Mouse (Mus musculus) liver, embryonic 14.5 days (tissue): ENCODE results near the gene Iqce. TPM values are rescaled to one million over a fixed set of nuclear protein-coding genes. Genes with fewer than 3 reads are reported as not detected.
A peak's percentile ranks its signal among the peaks of the same experiment; 100 is the strongest.

ENCODE experiments used
- ATAC-seq: fragments of 200-750 bp; cut with Nextera tagmentation; 2 replicates; pipeline ENCODE4 v1.8.0; 2017; ENCODE audit warnings: moderate number of reproducible peaks, mild to moderate bottlenecking, moderate library complexity; ENCODE audit not compliant: insufficient read depth
- DNase-seq, 3 experiments: peaks; one replicate each; pipeline ENCODE4 v3.0.0-alpha.2; 2012 to 2013; ENCODE audit warnings: low read depth in 3 of 3, low spot score in 3 of 3
- H3K27ac ChIP-seq: fragments of 300-500 bp; sonication (generic); 2 replicates; pipeline ENCODE4 v1.5.1; 2014; ENCODE audit warnings: moderate library complexity, mild to moderate bottlenecking, control low read depth, inconsistent platforms
- H3K27me3 ChIP-seq: fragments of 300-500 bp; sonication (generic); 2 replicates; pipeline ENCODE4 v1.6.1; 2014; ENCODE audit warnings: mild to moderate bottlenecking, low read length, moderate library complexity; ENCODE audit not compliant: control insufficient read depth, insufficient read depth
- H3K36me3 ChIP-seq: fragments of 300-500 bp; sonication (generic); replicated peaks from 2 replicates; pipeline ENCODE4 v1.6.1; 2014; ENCODE audit warnings: low read depth; ENCODE audit not compliant: control insufficient read depth, insufficient read depth
- H3K4me1 ChIP-seq, 2 experiments: fragments of 200-500 bp in 1 of 2; fragments of 300-500 bp in 1 of 2; sonication (generic) in 1 of 2; replicated peaks; 2 replicates each; pipeline ENCODE4 v1.6.1; 2012 to 2014; ENCODE audit warnings: antibody characterized with exemption in 1 of 2, inconsistent platforms in 1 of 2, low read length in 1 of 2; ENCODE audit not compliant: control insufficient read depth in 2 of 2, insufficient read depth in 2 of 2
- H3K4me2 ChIP-seq: fragments of 300-500 bp; sonication (generic); 2 replicates; pipeline ENCODE4 v1.6.1; 2014; ENCODE audit warnings: low read depth, mild to moderate bottlenecking, control low read depth, moderate library complexity
- H3K4me3 ChIP-seq, 2 experiments: fragments of 200-500 bp in 1 of 2; fragments of 300-500 bp in 1 of 2; sonication (generic) in 1 of 2; 2 replicates each; pipeline ENCODE4 v1.5.1; 2012 to 2014; ENCODE audit warnings: low read depth in 2 of 2, low read length in 2 of 2, mild to moderate bottlenecking in 2 of 2, control low read depth in 1 of 2, inconsistent platforms in 1 of 2, moderate library complexity in 1 of 2; ENCODE audit not compliant: insufficient read depth in 1 of 2
- H3K9ac ChIP-seq: fragments of 300-500 bp; sonication (generic); replicated peaks from 2 replicates; pipeline ENCODE4 v1.6.1; 2014; ENCODE audit warnings: mild to moderate bottlenecking, control low read depth, moderate library complexity
- H3K9me3 ChIP-seq: fragments of 300-500 bp; sonication (generic); 2 replicates; pipeline ENCODE4 v1.6.1; 2016; ENCODE audit warnings: low read length, mixed read lengths; ENCODE audit not compliant: control insufficient read depth
- CTCF ChIP-seq: IDR thresholded peaks from 2 replicates; pipeline ENCODE4 v1.5.1; 2016; ENCODE audit warnings: antibody characterized with exemption, low read depth, control low read depth
- EP300 ChIP-seq: IDR thresholded peaks from 2 replicates; pipeline ENCODE4 v1.6.1; 2016; ENCODE audit warnings: antibody characterized with exemption, low read depth
- WGBS: fragments of 180-500 bp; shearing (Covaris S2); extraction: QIAGEN DNeasy Blood & Tissue Kit; methylation state at CpG from one replicate; pipeline ENCODE4 v1.1.7; 2014; ENCODE audit not compliant: insufficient replicate concordance; 5-methylcytosine and 5-hydroxymethylcytosine counted together
- polyA plus RNA-seq, 2 experiments: library from polyadenylated mRNA; depleted of rRNA in 1 of 2; stranded (reverse) in 1 of 2; unstranded in 1 of 2; fragments of >200 nt; fragmentation: Nextera tagmentation in 1 of 2; extraction: Ambion mirVana in 1 of 2; gene quantifications; 2 replicates each; pipeline versions ENCODE4 v1.2.1 to v1.2.3; 2012 to 2014

The Iqce gene
- polyA plus RNA-seq, 2 experiments: 3.4 to 3.8 TPM

- H3K27me3 ChIP-seq: no peaks in the 10 kb centered on the region
- no peak overlapping the region for H3K4me3 ChIP-seq
- no peak overlapping the region for H3K27ac ChIP-seq
- no peaks in the 10 kb centered on the region for H3K9me3 ChIP-seq
- 79% methylated on average over 7 of the region's 7 CpGs for WGBS
- no peak overlapping the region for H3K4me2 ChIP-seq
- TF ChIP-seq CTCF (no peak), EP300 (no peak)
- H3K36me3 ChIP-seq: no peaks in the 10 kb centered on the region
- H3K4me1 ChIP-seq: no peaks in the 10 kb centered on the region
- ATAC-seq (no peak), DNase-seq (no peak)
- no peak overlapping the region for H3K9ac ChIP-seq
Observed at GRCm38 (mm10) chr5:140633432-140633831, 68.7 kb downstream of the Iqce start.

GRCm38 (mm10) chr5:140628995-140629394 is 73.2 kb downstream of the Iqce start:
- Histone ChIP-seq H3K4me3 (no peak overlapping the region), H3K4me1 (no peaks in the 10 kb centered on the region), H3K9me3 (no peaks in the 10 kb centered on the region), H3K27me3 (no peaks in the 10 kb centered on the region), H3K4me2 (no peak overlapping the region), H3K27ac (no peak overlapping the region), H3K36me3 (no peaks in the 10 kb centered on the region), H3K9ac (no peak overlapping the region)
- WGBS: 67% methylated on average over 9 of the region's 9 CpGs
- DNase-seq (no peak), ATAC-seq (no peak)
- TF ChIP-seq CTCF (peak; percentile 86), EP300 (no peak)

- Histone ChIP-seq H3K9ac (no peak overlapping the region), H3K27me3 (no peaks in the 10 kb centered on the region), H3K4me1 (no peaks in the 10 kb centered on the region), H3K4me3 (no peak overlapping the region), H3K9me3 (no peaks in the 10 kb centered on the region), H3K4me2 (no peak overlapping the region), H3K27ac (no peak overlapping the region), H3K36me3 (no peaks in the 10 kb centered on the region)
- ATAC-seq (no peak), DNase-seq (no peak)
- 78% methylated on average over 5 of the region's 5 CpGs for WGBS
- peak; percentile 45 for TF ChIP-seq CTCF
- TF ChIP-seq EP300: no peak
Observed at GRCm38 (mm10) chr5:140627580-140627979, 74.6 kb downstream of the Iqce start.

- no peaks in the 10 kb centered on the region for H3K4me1 ChIP-seq
- H3K4me3 ChIP-seq: no peak overlapping the region
- no peaks in the 10 kb centered on the region for H3K36me3 ChIP-seq
- no peak overlapping the region for H3K4me2 ChIP-seq
- H3K27ac ChIP-seq: no peak overlapping the region
- H3K27me3 ChIP-seq: no peaks in the 10 kb centered on the region
- WGBS: 83% methylated on average over 13 of the region's 13 CpGs
- DNase-seq (no peak), ATAC-seq (no peak)
- TF ChIP-seq EP300: no peak
- no peak for TF ChIP-seq CTCF
- no peak overlapping the region for H3K9ac ChIP-seq
- H3K9me3 ChIP-seq: no peaks in the 10 kb centered on the region
Observed at GRCm38 (mm10) chr5:140624961-140625360, 77.2 kb downstream of the Iqce start.

- ATAC-seq: no peak
- H3K9me3 ChIP-seq: no peaks in the 10 kb centered on the region
- H3K36me3 ChIP-seq: no peaks in the 10 kb centered on the region
- 76% methylated on average over 5 of the region's 5 CpGs for WGBS
- no peak for DNase-seq
- no peaks in the 10 kb centered on the region for H3K4me1 ChIP-seq
- no peak overlapping the region for H3K27ac ChIP-seq
- no peak overlapping the region for H3K9ac ChIP-seq
- no peak overlapping the region for H3K4me3 ChIP-seq
- TF ChIP-seq EP300 (no peak), CTCF (no peak)
- H3K4me2 ChIP-seq: no peak overlapping the region
- no peaks in the 10 kb centered on the region for H3K27me3 ChIP-seq
Observed at GRCm38 (mm10) chr5:140624238-140624637, 77.9 kb downstream of the Iqce start.
